Mouse (Mus musculus) embryonic facial prominence, embryonic 14.5 days (tissue): Measurements from ENCODE around the gene Ccn5. TPM values are rescaled to one million over a fixed set of nuclear protein-coding genes. Genes with fewer than 3 reads are reported as not detected.

Source experiments
- ATAC-seq: fragments of 200-750 bp; cut with Nextera tagmentation; 2 replicates; pipeline ENCODE4 v1.8.0; 2017; ENCODE audit warnings: low read depth, moderate number of reproducible peaks, moderate TSS enrichment
- DNase-seq: peaks from one replicate; pipeline ENCODE4 v3.0.0-alpha.2; 2015; ENCODE audit warnings: low spot score
- H3K27ac ChIP-seq: fragments of 300-500 bp; sonication (generic); replicated peaks from 2 replicates; pipeline ENCODE4 v1.5.1; 2014; ENCODE audit warnings: low read depth, mild to moderate bottlenecking, low read length, moderate library complexity
- H3K27me3 ChIP-seq: fragments of 300-500 bp; sonication (generic); replicated peaks from 2 replicates; pipeline ENCODE4 v1.6.1; 2014; ENCODE audit warnings: low read length; ENCODE audit not compliant: control insufficient read depth, insufficient read depth
- H3K36me3 ChIP-seq: fragments of 300-500 bp; sonication (generic); 2 replicates; pipeline ENCODE4 v1.6.1; 2014; ENCODE audit warnings: low read length, mixed read lengths; ENCODE audit not compliant: control insufficient read depth, insufficient read depth
- H3K4me1 ChIP-seq: fragments of 300-500 bp; sonication (generic); 2 replicates; pipeline ENCODE4 v1.6.1; 2014; ENCODE audit warnings: antibody characterized with exemption, low read length; ENCODE audit not compliant: control insufficient read depth, insufficient read depth
- H3K4me2 ChIP-seq: fragments of 300-500 bp; sonication (generic); 2 replicates; pipeline ENCODE4 v1.6.1; 2014; ENCODE audit warnings: low read depth, mild to moderate bottlenecking, low read length, moderate library complexity, mixed read lengths
- H3K4me3 ChIP-seq: fragments of 300-500 bp; sonication (generic); 2 replicates; pipeline ENCODE4 v1.5.1; 2014; ENCODE audit warnings: low read depth, mild to moderate bottlenecking, low read length
- H3K9ac ChIP-seq: fragments of 300-500 bp; sonication (generic); 2 replicates; pipeline ENCODE4 v1.6.1; 2014; ENCODE audit warnings: low read depth, mild to moderate bottlenecking, low read length, moderate library complexity, mixed read lengths
- H3K9me3 ChIP-seq: fragments of 300-500 bp; sonication (generic); 2 replicates; pipeline ENCODE4 v1.6.1; 2016; ENCODE audit warnings: low read length; ENCODE audit not compliant: control insufficient read depth
- WGBS: fragments of 180-500 bp; shearing (Covaris S2); extraction: QIAGEN DNeasy Blood & Tissue Kit; methylation state at CpG from one replicate; pipeline ENCODE4 v1.1.7; 2014; 5-methylcytosine and 5-hydroxymethylcytosine counted together
- polyA plus RNA-seq: library from polyadenylated mRNA; unstranded; fragments of >200 nt; fragmentation: Nextera tagmentation; extraction: Ambion mirVana; gene quantifications from 2 replicates; pipeline ENCODE4 v1.2.1, GENCODE M21; 2014

Ccn5 gene
- polyA plus RNA-seq, 1 experiment from 2014 or later = 3.0 TPM

- WGBS = 44% methylated on average over 7 of the region's 7 CpGs
- Histone ChIP-seq H3K27me3 (no peaks in the 10 kb centered on the region), H3K4me1 (peaks cover 10% of the 10 kb centered on the region; the same call in 1 of the 2 replicates), H3K4me2 (no peak overlapping the region), H3K36me3 (no peaks in the 10 kb centered on the region), H3K9me3 (no peaks in the 10 kb centered on the region), H3K9ac (no peak overlapping the region), H3K27ac (peak overlapping the region; percentile 22; the same call in 1 of the 2 replicates), H3K4me3 (no peak overlapping the region)
- ATAC-seq = no peak
- peak; percentile 65 for DNase-seq
Measured at GRCm38 (mm10) chr2:163798411-163798810, 22.2 kb upstream of the Ccn5 start.

- no peak overlapping the region for H3K4me3 ChIP-seq
- 40% methylated on average over 3 of the region's 3 CpGs for WGBS
- peak; percentile 43 for DNase-seq
- no peak overlapping the region for H3K9ac ChIP-seq
- H3K27ac ChIP-seq = peak overlapping the region; percentile 28; the same call in 1 of the 2 replicates
- H3K27me3 ChIP-seq = no peaks in the 10 kb centered on the region
- no peaks in the 10 kb centered on the region for H3K9me3 ChIP-seq
- no peaks in the 10 kb centered on the region for H3K36me3 ChIP-seq
- no peak for ATAC-seq
- peaks cover 10% of the 10 kb centered on the region; the same call in 1 of the 2 replicates for H3K4me1 ChIP-seq
- no peak overlapping the region for H3K4me2 ChIP-seq
Measured at GRCm38 (mm10) chr2:163800832-163801231, 19.8 kb upstream of the Ccn5 start.

- Histone ChIP-seq H3K27me3 (no peaks in the 10 kb centered on the region), H3K4me3 (no peak overlapping the region), H3K4me2 (no peak overlapping the region), H3K36me3 (no peaks in the 10 kb centered on the region), H3K27ac (0 out of 2 replicates have a peak overlapping the region, but pooled peaks have one; percentile 28), H3K9me3 (no peaks in the 10 kb centered on the region), H3K4me1 (peaks cover 10% of the 10 kb centered on the region; the same call in 1 of the 2 replicates), H3K9ac (no peak overlapping the region)
- peak; percentile 48 for DNase-seq
- ATAC-seq = no peak
- 51% methylated on average over 5 of the region's 5 CpGs for WGBS
Measured at GRCm38 (mm10) chr2:163801406-163801805, 19.3 kb upstream of the Ccn5 start.

- Histone ChIP-seq H3K4me1 (peaks cover 5% of the 10 kb centered on the region; the same call in 1 of the 2 replicates), H3K9ac (no peak overlapping the region), H3K4me3 (no peak overlapping the region), H3K4me2 (no peak overlapping the region), H3K27ac (no peak overlapping the region), H3K9me3 (no peaks in the 10 kb centered on the region), H3K36me3 (no peaks in the 10 kb centered on the region), H3K27me3 (no peaks in the 10 kb centered on the region)
- DNase-seq = no peak
- ATAC-seq = no peak
- 71% methylated on average over 5 of the region's 5 CpGs for WGBS
Measured at GRCm38 (mm10) chr2:163803838-163804237, 16.8 kb upstream of the Ccn5 start.

- ATAC-seq (no peak), DNase-seq (no peak)
- Histone ChIP-seq H3K36me3 (no peaks in the 10 kb centered on the region), H3K9ac (no peak overlapping the region), H3K4me1 (no peaks in the 10 kb centered on the region), H3K9me3 (no peaks in the 10 kb centered on the region), H3K27ac (no peak overlapping the region), H3K4me2 (no peak overlapping the region), H3K4me3 (no peak overlapping the region), H3K27me3 (no peaks in the 10 kb centered on the region)
- WGBS = 84% methylated on average over 4 of the region's 4 CpGs
Measured at GRCm38 (mm10) chr2:163809166-163809565, 11.5 kb upstream of the Ccn5 start.

- 55% methylated on average over 7 of the region's 7 CpGs for WGBS
- no peak for DNase-seq
- H3K27me3 ChIP-seq = no peaks in the 10 kb centered on the region
- H3K4me2 ChIP-seq = no peak overlapping the region
- no peaks in the 10 kb centered on the region for H3K4me1 ChIP-seq
- H3K9ac ChIP-seq = no peak overlapping the region
- H3K36me3 ChIP-seq = no peaks in the 10 kb centered on the region
- H3K27ac ChIP-seq = no peak overlapping the region
- H3K4me3 ChIP-seq = no peak overlapping the region
- ATAC-seq = no peak
- H3K9me3 ChIP-seq = no peaks in the 10 kb centered on the region
Measured at GRCm38 (mm10) chr2:163809704-163810103, 11.0 kb upstream of the Ccn5 start.

GRCm38 (mm10) chr2:163813077-163813476 lies 7.6 kb upstream of the Ccn5 start:
- no peaks in the 10 kb centered on the region for H3K9me3 ChIP-seq
- no peak overlapping the region for H3K9ac ChIP-seq
- H3K4me1 ChIP-seq = no peaks in the 10 kb centered on the region
- no peaks in the 10 kb centered on the region for H3K27me3 ChIP-seq
- no peak overlapping the region for H3K4me2 ChIP-seq
- 53% methylated on average over 5 of the region's 5 CpGs for WGBS
- ATAC-seq = peak; percentile 44; the same call in 1 of the 2 replicates
- DNase-seq = peak; percentile 39
- H3K27ac ChIP-seq = no peak overlapping the region
- no peaks in the 10 kb centered on the region for H3K36me3 ChIP-seq
- H3K4me3 ChIP-seq = no peak overlapping the region

- no peaks in the 10 kb centered on the region for H3K9me3 ChIP-seq
- no peak for DNase-seq
- H3K4me1 ChIP-seq = no peaks in the 10 kb centered on the region
- H3K27ac ChIP-seq = no peak overlapping the region
- ATAC-seq = no peak
- WGBS = 86% methylated on average over 9 of the region's 9 CpGs
- no peak overlapping the region for H3K9ac ChIP-seq
- H3K4me2 ChIP-seq = no peak overlapping the region
- no peaks in the 10 kb centered on the region for H3K27me3 ChIP-seq
- no peak overlapping the region for H3K4me3 ChIP-seq
- no peaks in the 10 kb centered on the region for H3K36me3 ChIP-seq
Measured at GRCm38 (mm10) chr2:163814739-163815465, 5.8 kb upstream of the Ccn5 start.

GRCm38 (mm10) chr2:163823248-163823647 lies 2.6 kb downstream of the Ccn5 start:
- Histone ChIP-seq H3K4me3 (0 out of 2 replicates have a peak overlapping the region, but pooled peaks have one; percentile 3), H3K9me3 (no peaks in the 10 kb centered on the region), H3K27me3 (no peaks in the 10 kb centered on the region), H3K9ac (no peak overlapping the region; the same call in 1 of the 2 replicates), H3K36me3 (no peaks in the 10 kb centered on the region), H3K27ac (no peak overlapping the region), H3K4me2 (peak overlapping the region; percentile 44), H3K4me1 (peaks cover 7% of the 10 kb centered on the region; the same call in 1 of the 2 replicates)
- ATAC-seq (no peak), DNase-seq (peak; percentile 23)
- WGBS = 2% methylated on average over 4 of the region's 4 CpGs
